9 mouse cellular contexts compared by ENCODE assay signal in genomic region chr11:59183821-59184220, GRCm38 (mm10). TPM values are rescaled to one million over a fixed set of nuclear protein-coding genes. Genes with fewer than 3 reads are reported as not detected.
DNase-seq lines count a peak whose midpoint lies in the region; ATAC-seq and TF ChIP-seq lines count a peak whose summit lies in the region.
"Had no signal": no experiment of that assay in that cellular context is flagged by ENCODE, and none has a peak within 500 bp of the region (broad histone marks: within the 10 kb centered on the region; RNA-seq: fewer than 3 reads in every experiment).

No protein-coding gene starts in this region.

- H3K4me3 ChIP-seq in embryonic facial prominence, embryonic 14.5 days (ENCODE audit: low read depth, low read length), result no peak overlapping the region
- H3K4me3 ChIP-seq in layer of hippocampus, adult 2 months, result no peak overlapping the region
- no peak overlapping the region for H3K4me3 ChIP-seq in stomach, embryonic 16.5 days (replicated peaks; ENCODE audit: low read length)

- H3K9me3 ChIP-seq in embryonic facial prominence, embryonic 14.5 days (ENCODE audit: control insufficient read depth, low read length), result no peaks in the 10 kb centered on the region
- H3K9me3 ChIP-seq in stomach, embryonic 16.5 days (replicated peaks; ENCODE audit: control insufficient read depth, low read length), result no peaks in the 10 kb centered on the region

- ATAC-seq in frontal cortex, adult (ENCODE audit: low TSS enrichment), result peak; percentile 77
- 0 out of 2 replicates have a peak, but pooled peaks have one; percentile 42 for ATAC-seq in embryonic facial prominence, embryonic 14.5 days (ENCODE audit: low read depth)
- peak; percentile 90 for ATAC-seq in megakaryocyte, adult 5-6 weeks (ENCODE audit: poor library complexity, severe bottlenecking)
- ATAC-seq in stomach, embryonic 16.5 days (ENCODE audit: insufficient read depth, low FRiP score), result peak; percentile 44; the same call in 1 of the 2 replicates

- H3K4me2 ChIP-seq in embryonic facial prominence, embryonic 14.5 days (ENCODE audit: low read depth, low read length), result no peak overlapping the region
- 0 out of 2 replicates have a peak overlapping the region, but pooled peaks have one; percentile 7 for H3K4me2 ChIP-seq in stomach, embryonic 16.5 days (ENCODE audit: low read depth, low read length)

- peaks cover 36% of the 10 kb centered on the region for H3K36me3 ChIP-seq in embryonic facial prominence, embryonic 14.5 days (ENCODE audit: control insufficient read depth, insufficient read depth, low read length)
- peaks cover 7% of the 10 kb centered on the region; the same call in 1 of the 2 replicates for H3K36me3 ChIP-seq in stomach, embryonic 16.5 days (ENCODE audit: control insufficient read depth, insufficient read depth, low read length)

- WGBS in embryonic facial prominence, embryonic 14.5 days, result 33% methylated on average over 3 of the region's 3 CpGs
- 31% methylated on average over 3 of the region's 3 CpGs for WGBS in stomach, embryonic 16.5 days

- H3K4me1 ChIP-seq in embryonic facial prominence, embryonic 14.5 days (ENCODE audit: control insufficient read depth, insufficient read depth, low read length), result no peaks in the 10 kb centered on the region
- H3K4me1 ChIP-seq in stomach, embryonic 16.5 days (ENCODE audit: control insufficient read depth, insufficient read depth, low read length), result peaks cover 12% of the 10 kb centered on the region

- DNase-seq in frontal cortex, postnatal 25 days (ENCODE audit: low spot score in 2 of 2), result no peak
- peak; percentile 66 for DNase-seq in Muller cell, postnatal 12 days (ENCODE audit: inconsistent ontology term)
- peak; percentile 50 for DNase-seq in embryonic facial prominence, embryonic 14.5 days (ENCODE audit: low spot score)
- peak; percentile 68 to 73 for DNase-seq in heart, postnatal 14 days
- DNase-seq in layer of hippocampus, adult 2 months (ENCODE audit: low spot score in 2 of 2), result peak in 1 of 2 experiments; percentile 61

- intact Hi-C loops in heart, postnatal 14 days (cut with DNase I), result loop anchor here (1.0 to 5.0 kb wide), 3 partner anchors 21 to 227 kb away; partner anchors contain the start of gene Iba57

- TF ChIP-seq CTCF in layer of hippocampus, adult 2 months (conservative IDR thresholded peaks at IDR 0.05), result peak; percentile 95

- peaks cover 11% of the 10 kb centered on the region for H3K27me3 ChIP-seq in embryonic facial prominence, embryonic 14.5 days (replicated peaks; ENCODE audit: control insufficient read depth, insufficient read depth, low read length)
- H3K27me3 ChIP-seq in stomach, embryonic 16.5 days (ENCODE audit: control insufficient read depth, insufficient read depth, low read length), result peaks cover 10% of the 10 kb centered on the region; the same call in 1 of the 2 replicates

- H3K27ac ChIP-seq in embryonic facial prominence, embryonic 14.5 days (replicated peaks; ENCODE audit: low read depth, low read length), result no peak overlapping the region
- H3K27ac ChIP-seq in layer of hippocampus, adult 2 months, result peak overlapping the region; percentile 81
- peak overlapping the region; percentile 73 for H3K27ac ChIP-seq in stomach, embryonic 16.5 days (ENCODE audit: low read length)
- H3K27ac ChIP-seq: macrophage had no signal

- no peak overlapping the region for H3K9ac ChIP-seq in embryonic facial prominence, embryonic 14.5 days (ENCODE audit: low read depth, low read length)
- H3K9ac ChIP-seq in stomach, embryonic 16.5 days (ENCODE audit: low read length), result 0 out of 2 replicates have a peak overlapping the region, but pooled peaks have one; percentile 24

RNA-seq across cellular contexts. Expression of gene Gjc2, which starts 0.8 kb away (rescaled TPM):
- polyA plus RNA-seq in embryonic facial prominence, embryonic 14.5 days (2014; fragmentation: Nextera tagmentation; extraction: Ambion mirVana), result 0.29 and 0.60 TPM in 2 replicates
- 1 to 10 TPM; 1.1 TPM for total RNA-seq in heart, postnatal 14 days (2021)
- 10 to 100 TPM; 10.2 to 10.8 TPM for total RNA-seq in layer of hippocampus, adult 2 months (2021)
- not detected in 2 replicates for total RNA-seq in megakaryocyte, adult 5-6 weeks (2015)
- total RNA-seq in megakaryocyte, adult 5-6 weeks (2017), result not detected in 2 replicates
- polyA plus RNA-seq in stomach, embryonic 16.5 days (2015; fragmentation: Nextera tagmentation; extraction: Ambion mirVana), result 0.62 and 0.64 TPM in 2 replicates
- polyA plus RNA-seq: macrophage had no signal

RNA-seq across cellular contexts. Expression of gene Guk1, which starts 8.2 kb away (rescaled TPM):
- polyA plus RNA-seq in embryonic facial prominence, embryonic 14.5 days (2014; fragmentation: Nextera tagmentation; extraction: Ambion mirVana), result 114 and 126 TPM in 2 replicates
- total RNA-seq in heart, postnatal 14 days (2021), result 10 to 100 TPM; 79.4 to 83.8 TPM
- 100 to 1,000 TPM; 134 to 136 TPM for total RNA-seq in layer of hippocampus, adult 2 months (2021)
- total RNA-seq in megakaryocyte, adult 5-6 weeks (2015), result 20.6 and 25.1 TPM in 2 replicates
- total RNA-seq in megakaryocyte, adult 5-6 weeks (2017), result 13.8 and 20.1 TPM in 2 replicates
- polyA plus RNA-seq in stomach, embryonic 16.5 days (2015; fragmentation: Nextera tagmentation; extraction: Ambion mirVana), result 128 and 129 TPM in 2 replicates

RNA-seq across cellular contexts. Expression of gene Mrpl55, which starts 18.5 kb away (rescaled TPM):
- 81.9 and 89.3 TPM in 2 replicates for polyA plus RNA-seq in embryonic facial prominence, embryonic 14.5 days (2014; fragmentation: Nextera tagmentation; extraction: Ambion mirVana)
- total RNA-seq in heart, postnatal 14 days (2021), result 10 to 100 TPM; 91.5 to 95.2 TPM
- 10 to 100 TPM; 37.3 to 39.3 TPM for total RNA-seq in layer of hippocampus, adult 2 months (2021)
- 14.7 and 17.6 TPM in 2 replicates for total RNA-seq in megakaryocyte, adult 5-6 weeks (2015)
- 35.3 and 36.2 TPM in 2 replicates for total RNA-seq in megakaryocyte, adult 5-6 weeks (2017)
- polyA plus RNA-seq in stomach, embryonic 16.5 days (2015; fragmentation: Nextera tagmentation; extraction: Ambion mirVana), result 75.5 and 78.9 TPM in 2 replicates

RNA-seq across cellular contexts. Expression of gene Iba57, which starts 20.3 kb away (rescaled TPM):
- 2.5 and 3.1 TPM in 2 replicates for polyA plus RNA-seq in embryonic facial prominence, embryonic 14.5 days (2014; fragmentation: Nextera tagmentation; extraction: Ambion mirVana)
- 10 to 100 TPM; 14.7 to 17.7 TPM for total RNA-seq in heart, postnatal 14 days (2021)
- 1 to 10 TPM; 7.8 to 8.7 TPM for total RNA-seq in layer of hippocampus, adult 2 months (2021)
- 0.71 and 1.2 TPM in 2 replicates for total RNA-seq in megakaryocyte, adult 5-6 weeks (2015)
- 1.1 and 2.4 TPM in 2 replicates for total RNA-seq in megakaryocyte, adult 5-6 weeks (2017)
- polyA plus RNA-seq in stomach, embryonic 16.5 days (2015; fragmentation: Nextera tagmentation; extraction: Ambion mirVana), result 7.0 and 9.3 TPM in 2 replicates

RNA-seq across cellular contexts. Expression of gene 2310033P09Rik, which starts 24.3 kb away (rescaled TPM):
- polyA plus RNA-seq in embryonic facial prominence, embryonic 14.5 days (2014; fragmentation: Nextera tagmentation; extraction: Ambion mirVana), result 23.9 and 27.0 TPM in 2 replicates
- total RNA-seq in heart, postnatal 14 days (2021), result 1 to 10 TPM; 7.9 to 8.2 TPM
- total RNA-seq in layer of hippocampus, adult 2 months (2021), result 10 to 100 TPM; 21.6 to 22.3 TPM
- 8.3 and 8.6 TPM in 2 replicates for total RNA-seq in megakaryocyte, adult 5-6 weeks (2015)
- 7.2 and 8.7 TPM in 2 replicates for total RNA-seq in megakaryocyte, adult 5-6 weeks (2017)
- 22.5 and 24.9 TPM in 2 replicates for polyA plus RNA-seq in stomach, embryonic 16.5 days (2015; fragmentation: Nextera tagmentation; extraction: Ambion mirVana)

Comparison
In these comparisons a context has a peak if more than half of its experiments do, and no peak if none do; other contexts are left out.
1. DNase-seq: peak in Muller cell, postnatal 12 days (single experiment), embryonic facial prominence, embryonic 14.5 days (single experiment) and heart, postnatal 14 days (2 of 2); none in frontal cortex, postnatal 25 days (0 of 2).
2. RNA of gene Gjc2, which starts 0.8 kb away (total RNA-seq): 10.2 to 10.8 TPM in layer of hippocampus, adult 2 months; 1.1 TPM in heart, postnatal 14 days and not detected in megakaryocyte, adult 5-6 weeks; every median in the first group is over 4 times any median in the second.
3. Peak in every context shown above with its lines, with median percentiles within 50 percentile points of each other: ATAC-seq.